Mouse (Mus musculus) liver, embryonic 14.5 days (tissue): ENCODE results near the gene Gm49027. TPM values are rescaled to one million over a fixed set of nuclear protein-coding genes. Genes with fewer than 3 reads are reported as not detected.

ENCODE experiments used
- ATAC-seq: fragments of 200-750 bp; cut with Nextera tagmentation; 2 replicates; pipeline ENCODE4 v1.8.0; 2017; ENCODE audit warnings: moderate number of reproducible peaks, mild to moderate bottlenecking, moderate library complexity; ENCODE audit not compliant: insufficient read depth
- DNase-seq, 3 experiments: peaks; one replicate each; pipeline ENCODE4 v3.0.0-alpha.2; 2012 to 2013; ENCODE audit warnings: low read depth in 3 of 3, low spot score in 3 of 3
- H3K27ac ChIP-seq: fragments of 300-500 bp; sonication (generic); 2 replicates; pipeline ENCODE4 v1.5.1; 2014; ENCODE audit warnings: moderate library complexity, mild to moderate bottlenecking, control low read depth, inconsistent platforms
- H3K27me3 ChIP-seq: fragments of 300-500 bp; sonication (generic); 2 replicates; pipeline ENCODE4 v1.6.1; 2014; ENCODE audit warnings: mild to moderate bottlenecking, low read length, moderate library complexity; ENCODE audit not compliant: control insufficient read depth, insufficient read depth
- H3K36me3 ChIP-seq: fragments of 300-500 bp; sonication (generic); replicated peaks from 2 replicates; pipeline ENCODE4 v1.6.1; 2014; ENCODE audit warnings: low read depth; ENCODE audit not compliant: control insufficient read depth, insufficient read depth
- H3K4me1 ChIP-seq, 2 experiments: fragments of 200-500 bp in 1 of 2; fragments of 300-500 bp in 1 of 2; sonication (generic) in 1 of 2; replicated peaks; 2 replicates each; pipeline ENCODE4 v1.6.1; 2012 to 2014; ENCODE audit warnings: antibody characterized with exemption in 1 of 2, inconsistent platforms in 1 of 2, low read length in 1 of 2; ENCODE audit not compliant: control insufficient read depth in 2 of 2, insufficient read depth in 2 of 2
- H3K4me2 ChIP-seq: fragments of 300-500 bp; sonication (generic); 2 replicates; pipeline ENCODE4 v1.6.1; 2014; ENCODE audit warnings: low read depth, mild to moderate bottlenecking, control low read depth, moderate library complexity
- H3K4me3 ChIP-seq, 2 experiments: fragments of 200-500 bp in 1 of 2; fragments of 300-500 bp in 1 of 2; sonication (generic) in 1 of 2; 2 replicates each; pipeline ENCODE4 v1.5.1; 2012 to 2014; ENCODE audit warnings: low read depth in 2 of 2, low read length in 2 of 2, mild to moderate bottlenecking in 2 of 2, control low read depth in 1 of 2, inconsistent platforms in 1 of 2, moderate library complexity in 1 of 2; ENCODE audit not compliant: insufficient read depth in 1 of 2
- H3K9ac ChIP-seq: fragments of 300-500 bp; sonication (generic); replicated peaks from 2 replicates; pipeline ENCODE4 v1.6.1; 2014; ENCODE audit warnings: mild to moderate bottlenecking, control low read depth, moderate library complexity
- H3K9me3 ChIP-seq: fragments of 300-500 bp; sonication (generic); 2 replicates; pipeline ENCODE4 v1.6.1; 2016; ENCODE audit warnings: low read length, mixed read lengths; ENCODE audit not compliant: control insufficient read depth
- CTCF ChIP-seq: IDR thresholded peaks from 2 replicates; pipeline ENCODE4 v1.5.1; 2016; ENCODE audit warnings: antibody characterized with exemption, low read depth, control low read depth
- EP300 ChIP-seq: IDR thresholded peaks from 2 replicates; pipeline ENCODE4 v1.6.1; 2016; ENCODE audit warnings: antibody characterized with exemption, low read depth
- WGBS: fragments of 180-500 bp; shearing (Covaris S2); extraction: QIAGEN DNeasy Blood & Tissue Kit; methylation state at CpG from one replicate; pipeline ENCODE4 v1.1.7; 2014; ENCODE audit not compliant: insufficient replicate concordance; 5-methylcytosine and 5-hydroxymethylcytosine counted together
- microRNA-seq: library from miRNA; unstranded; fragments of <30 nt; microRNA quantifications from one replicate; pipeline ENCODE4, GENCODE M21; 2016
- polyA plus RNA-seq, 2 experiments: library from polyadenylated mRNA; depleted of rRNA in 1 of 2; stranded (reverse) in 1 of 2; unstranded in 1 of 2; fragments of >200 nt; fragmentation: Nextera tagmentation in 1 of 2; extraction: Ambion mirVana in 1 of 2; gene quantifications; 2 replicates each; pipeline versions ENCODE4 v1.2.1 to v1.2.3; 2012 to 2014

The Gm49027 gene
- polyA plus RNA-seq, 2 experiments = 0.22 to 0.44 TPM

DNA sequence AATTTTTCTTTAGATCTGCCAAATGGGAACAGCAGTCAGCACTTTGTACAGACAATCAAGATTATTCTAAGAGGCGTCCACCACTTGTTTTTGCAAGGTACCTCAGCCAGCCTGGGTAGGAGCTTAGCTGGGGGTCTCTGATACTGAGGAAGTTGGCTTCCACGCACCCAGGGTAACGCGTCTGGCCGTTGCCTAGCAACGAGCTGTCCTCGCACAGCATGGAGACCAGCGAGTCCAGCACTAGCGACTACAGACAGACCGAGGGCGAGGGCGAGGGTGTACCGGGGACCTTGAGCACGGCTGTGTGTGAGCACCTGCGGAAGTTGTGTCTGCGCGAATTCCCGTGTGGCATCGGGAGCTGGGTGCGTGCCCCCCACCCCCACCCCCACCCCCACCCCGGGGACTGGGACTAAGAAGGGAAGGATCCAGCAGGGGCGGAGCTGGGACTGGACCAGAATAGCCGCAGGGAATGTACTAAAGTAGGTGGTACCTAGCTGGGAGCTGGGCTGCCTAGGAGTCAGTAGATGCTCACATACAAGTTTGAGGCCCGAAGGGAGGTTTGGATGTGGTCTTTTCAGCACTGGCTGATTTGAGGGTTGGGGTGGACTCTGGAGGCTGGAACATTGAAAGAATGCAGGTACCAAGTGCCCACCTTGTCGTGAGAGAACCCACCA is 36.0 kb downstream of the Gm49027 start, which contains the start of the genes Lrrc43 and Il31:
Gene Lrrc43 (plus strand): TSS at position 194 of the 674 bp plus-strand sequence.
Gene Il31 (minus strand): TSS at position 378 of the 674 bp plus-strand sequence.
- 10% methylated on average over 25 of the region's 25 CpGs for WGBS
- Histone ChIP-seq H3K4me3 (no peak within 1 kb of the TSS), H3K4me2 (no peak within 1 kb of the TSS), H3K27me3 (0 out of 2 replicates have a peak, but pooled peaks cover 3% of the 10 kb centered on the region), H3K27ac (no peak within 1 kb of the TSS), H3K4me1 (no peaks in the 10 kb centered on the region), H3K9ac (no peak within 1 kb of the TSS), H3K9me3 (no peaks in the 10 kb centered on the region), H3K36me3 (no peaks in the 10 kb centered on the region)
- ATAC-seq (no peak), DNase-seq (no peak)
- TF ChIP-seq EP300 (no peak), CTCF (no peak)

- no peaks in the 10 kb centered on the region for H3K9me3 ChIP-seq
- H3K27ac ChIP-seq = no peak overlapping the region
- no peak overlapping the region for H3K9ac ChIP-seq
- TF ChIP-seq EP300 (no peak), CTCF (no peak)
- no peak overlapping the region for H3K4me3 ChIP-seq
- DNase-seq (no peak), ATAC-seq (no peak)
- H3K27me3 ChIP-seq = 0 out of 2 replicates have a peak, but pooled peaks cover 3% of the 10 kb centered on the region
- no peaks in the 10 kb centered on the region for H3K4me1 ChIP-seq
- H3K36me3 ChIP-seq = no peaks in the 10 kb centered on the region
- no peak overlapping the region for H3K4me2 ChIP-seq
- WGBS = 36% methylated on average over 11 of the region's 11 CpGs
These were observed 37.5 kb downstream of the Gm49027 start for GRCm38 (mm10) chr5:123487659-123488395.

DNA sequence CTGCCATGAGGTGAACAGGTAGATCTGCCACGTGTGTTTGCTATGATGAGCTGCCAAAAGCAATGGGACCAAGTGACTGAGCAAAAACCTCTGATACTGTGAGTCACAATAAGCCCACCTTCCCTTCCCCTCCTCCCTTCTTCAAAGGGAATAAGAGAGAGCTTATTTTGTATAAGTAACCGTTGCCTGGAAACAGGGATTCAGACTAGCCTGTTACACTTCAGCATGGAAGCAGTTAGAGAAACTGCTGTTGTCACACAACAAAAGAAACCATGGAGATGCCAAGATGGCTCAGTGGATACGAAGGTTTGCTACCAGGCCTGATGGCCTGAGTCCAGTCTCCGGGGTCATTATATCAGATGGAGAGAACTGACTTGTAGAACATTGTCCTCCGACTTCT is 51.5 kb downstream of the Gm49027 start:
- H3K4me1 ChIP-seq = no peaks in the 10 kb centered on the region
- no peak overlapping the region for H3K27ac ChIP-seq
- no peak for DNase-seq
- no peaks in the 10 kb centered on the region for H3K36me3 ChIP-seq
- no peak overlapping the region for H3K9ac ChIP-seq
- 62% methylated on average over 5 of the region's 5 CpGs for WGBS
- H3K4me3 ChIP-seq = no peak overlapping the region
- H3K27me3 ChIP-seq = no peaks in the 10 kb centered on the region; the same call in 1 of the 2 replicates
- TF ChIP-seq EP300 (no peak), CTCF (no peak)
- H3K4me2 ChIP-seq = no peak overlapping the region
- H3K9me3 ChIP-seq = no peaks in the 10 kb centered on the region
- no peak for ATAC-seq

GRCm38 (mm10) chr5:123470784-123471400 is 54.4 kb downstream of the Gm49027 start:
- TF ChIP-seq CTCF = no peak
- TF ChIP-seq EP300 = no peak
- DNase-seq = no peak

DNA sequence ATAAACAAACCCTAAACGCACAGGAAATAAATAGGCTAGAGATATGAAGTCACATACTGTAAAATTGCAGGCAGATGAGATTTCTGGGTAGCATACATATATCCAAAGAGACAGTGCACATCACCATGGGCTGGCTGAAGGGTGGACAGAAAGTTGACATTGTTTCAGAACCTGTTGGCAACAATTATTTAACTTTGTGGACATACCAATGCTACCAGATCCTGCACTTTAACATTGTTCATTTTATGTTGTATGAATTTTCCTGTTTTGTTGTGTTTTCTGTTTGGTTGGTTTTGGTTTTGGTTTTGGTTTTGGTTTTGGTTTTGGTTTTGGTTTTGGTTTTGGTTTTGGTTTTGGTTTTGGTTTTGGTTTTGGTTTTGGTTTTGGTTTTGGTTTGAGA is 60.6 kb downstream of the Gm49027 start:
- no peak overlapping the region for H3K9ac ChIP-seq
- H3K27ac ChIP-seq = no peak overlapping the region
- H3K4me3 ChIP-seq = no peak overlapping the region
- ATAC-seq (no peak), DNase-seq (no peak)
- WGBS = 53% methylated on average over 1 of the region's 1 CpGs
- no peaks in the 10 kb centered on the region for H3K36me3 ChIP-seq
- TF ChIP-seq CTCF (no peak), EP300 (no peak)
- H3K27me3 ChIP-seq = no peaks in the 10 kb centered on the region
- H3K4me1 ChIP-seq = no peaks in the 10 kb centered on the region
- no peaks in the 10 kb centered on the region for H3K9me3 ChIP-seq
- no peak overlapping the region for H3K4me2 ChIP-seq

More at GRCm38 (mm10) chr5:123470784-123471400, 54.4 kb downstream of the Gm49027 start:
- WGBS = 2% methylated on average over 10 of the region's 10 CpGs
- H3K4me3 ChIP-seq = peak overlapping the region in 1 of 2 experiments; percentile 17; a peak in 1 of 4 replicates
- no peaks in the 10 kb centered on the region for H3K4me1 ChIP-seq
- no peak overlapping the region for H3K9ac ChIP-seq
- no peaks in the 10 kb centered on the region for H3K9me3 ChIP-seq
- H3K4me2 ChIP-seq = peak overlapping the region; percentile 20; the same call in 1 of the 2 replicates
- H3K27ac ChIP-seq = no peak overlapping the region
- H3K36me3 ChIP-seq = no peaks in the 10 kb centered on the region
- H3K27me3 ChIP-seq = no peaks in the 10 kb centered on the region; the same call in 1 of the 2 replicates
- ATAC-seq = no peak

Small RNA genes within 50 kb of the gene (microRNA-seq; reads per million reads assigned to microRNA genes)
- gene Mir7647 = 5.9 reads per million, percentile 10 among the genes with 10 or more reads in this experiment

Other genes with a start within 250 kb of the Gm49027 start
- 5.0 and 5.6 TPM in 2 replicates for gene Bcl7a, start 181.7 kb downstream of the Gm49027 start, polyA plus RNA-seq (2012; rRNA removed)
- gene Bcl7a, start 181.7 kb downstream of the Gm49027 start, polyA plus RNA-seq (2014; fragmentation: Nextera tagmentation; extraction: Ambion mirVana) = 4.6 and 4.9 TPM in 2 replicates
- 3.0 and 3.7 TPM in 2 replicates for gene Mlxip, start 130.7 kb downstream of the Gm49027 start, polyA plus RNA-seq (2012; rRNA removed)
- 2.5 and 3.5 TPM in 2 replicates for gene Mlxip, start 130.7 kb downstream of the Gm49027 start, polyA plus RNA-seq (2014; fragmentation: Nextera tagmentation; extraction: Ambion mirVana)
- 0.02 TPM in 1 of 2 replicates, not detected in the other for gene Lrrc43, start 36.2 kb downstream of the Gm49027 start, polyA plus RNA-seq (2012; rRNA removed)
- gene Lrrc43, start 36.2 kb downstream of the Gm49027 start, polyA plus RNA-seq (2014; fragmentation: Nextera tagmentation; extraction: Ambion mirVana) = not detected in 2 replicates
- not detected in 2 replicates for gene Il31, start 36.0 kb downstream of the Gm49027 start, polyA plus RNA-seq (2012; rRNA removed)
- not detected in 2 replicates for gene Il31, start 36.0 kb downstream of the Gm49027 start, polyA plus RNA-seq (2014; fragmentation: Nextera tagmentation; extraction: Ambion mirVana)
- gene B3gnt4, start 15.0 kb downstream of the Gm49027 start, polyA plus RNA-seq (2012; rRNA removed) = not detected in 2 replicates
- 0.10 TPM in 1 of 2 replicates, not detected in the other for gene B3gnt4, start 15.0 kb downstream of the Gm49027 start, polyA plus RNA-seq (2014; fragmentation: Nextera tagmentation; extraction: Ambion mirVana)
- gene Diablo, start 1.3 kb downstream of the Gm49027 start, polyA plus RNA-seq (2012; rRNA removed) = 31.2 and 35.4 TPM in 2 replicates
- gene Diablo, start 1.3 kb downstream of the Gm49027 start, polyA plus RNA-seq (2014; fragmentation: Nextera tagmentation; extraction: Ambion mirVana) = 55.9 and 62.1 TPM in 2 replicates
- gene Vps33a, start 47.5 kb upstream of the Gm49027 start, polyA plus RNA-seq (2012; rRNA removed) = 7.3 and 10.1 TPM in 2 replicates
- gene Vps33a, start 47.5 kb upstream of the Gm49027 start, polyA plus RNA-seq (2014; fragmentation: Nextera tagmentation; extraction: Ambion mirVana) = 15.5 and 20.6 TPM in 2 replicates
- gene Clip1, start 159.1 kb upstream of the Gm49027 start, polyA plus RNA-seq (2012; rRNA removed) = 3.9 and 6.1 TPM in 2 replicates
- 6.6 and 9.1 TPM in 2 replicates for gene Clip1, start 159.1 kb upstream of the Gm49027 start, polyA plus RNA-seq (2014; fragmentation: Nextera tagmentation; extraction: Ambion mirVana)
- 22.7 and 24.2 TPM in 2 replicates for gene Zcchc8, start 195.6 kb upstream of the Gm49027 start, polyA plus RNA-seq (2012; rRNA removed)
- 30.0 and 33.5 TPM in 2 replicates for gene Zcchc8, start 195.6 kb upstream of the Gm49027 start, polyA plus RNA-seq (2014; fragmentation: Nextera tagmentation; extraction: Ambion mirVana)
- gene Rsrc2, start 223.9 kb upstream of the Gm49027 start, polyA plus RNA-seq (2012; rRNA removed) = 14.9 and 34.7 TPM in 2 replicates
- gene Rsrc2, start 223.9 kb upstream of the Gm49027 start, polyA plus RNA-seq (2014; fragmentation: Nextera tagmentation; extraction: Ambion mirVana) = 36.7 and 38.9 TPM in 2 replicates
- 14.5 and 21.0 TPM in 2 replicates for gene Kntc1, start 224.2 kb upstream of the Gm49027 start, polyA plus RNA-seq (2012; rRNA removed)
- 22.2 and 27.9 TPM in 2 replicates for gene Kntc1, start 224.2 kb upstream of the Gm49027 start, polyA plus RNA-seq (2014; fragmentation: Nextera tagmentation; extraction: Ambion mirVana)